ENCODE assay signal across 10 mouse cellular contexts in the genomic region with DNA sequence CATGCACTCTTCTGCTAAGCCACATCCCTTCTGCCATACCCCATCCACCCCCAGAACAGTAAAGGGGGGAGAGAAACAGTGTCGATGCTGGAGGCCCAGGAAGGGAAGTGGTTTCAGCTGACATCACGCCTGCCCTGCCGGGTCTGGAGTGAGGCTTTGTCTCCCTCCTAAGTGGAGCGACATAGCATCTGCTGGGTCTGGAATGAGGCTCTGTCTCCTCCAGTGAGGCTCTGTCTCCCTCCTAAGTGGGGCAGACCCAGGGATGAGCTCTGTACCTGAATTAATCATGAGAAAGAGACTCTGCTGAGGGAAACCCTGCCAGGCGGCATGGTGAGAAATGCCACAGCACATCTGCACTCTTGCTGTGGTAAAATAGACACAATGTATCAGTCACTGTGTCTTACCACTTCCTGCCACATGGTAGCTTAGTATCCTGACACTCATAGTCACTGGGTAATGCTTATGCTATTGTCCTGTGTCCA. TPM values are rescaled to one million over a fixed set of nuclear protein-coding genes. Genes with fewer than 3 reads are reported as not detected.
DNase-seq lines count a peak whose midpoint lies in the region; ATAC-seq and TF ChIP-seq lines count a peak whose summit lies in the region.
"Had no signal": no experiment of that assay in that cellular context is flagged by ENCODE, and none has a peak within 500 bp of the region (broad histone marks: within the 10 kb centered on the region; RNA-seq: fewer than 3 reads in every experiment).

No protein-coding gene starts in this region.

- ATAC-seq in liver, embryonic 11.5 days (replicated peaks; ENCODE audit: low FRiP score), result 0 out of 2 replicates have a peak, but pooled peaks have one; percentile 45
- ATAC-seq in monocyte, adult 5-6 weeks (replicated peaks; ENCODE audit: insufficient number of reproducible peaks, low FRiP score, low TSS enrichment, poor library complexity, severe bottlenecking), result peak; percentile 85

- H3K4me3 ChIP-seq in liver, embryonic 11.5 days (ENCODE audit: low read depth, low read length), result no peak overlapping the region
- H3K4me3 ChIP-seq in bone marrow macrophage, adult 2 months (ENCODE audit: insufficient read depth, low read length), result no peak overlapping the region
- H3K4me3 ChIP-seq in forebrain, embryonic 10.5 days, result no peak overlapping the region
- H3K4me3 ChIP-seq: left cerebral cortex, adult 2 months; midbrain, embryonic 12.5 days had no signal

- no peak for TF ChIP-seq CTCF in bone marrow macrophage, adult 2 months (IDR thresholded peaks at IDR 0.05; ENCODE audit: low read depth, low read length)

- 43% methylated on average over 5 of the region's 5 CpGs for WGBS in liver, embryonic 11.5 days
- 91% methylated on average over 5 of the region's 5 CpGs for WGBS in forebrain, embryonic 10.5 days

- H3K4me1 ChIP-seq in liver, embryonic 11.5 days (replicated peaks; ENCODE audit: control insufficient read depth, insufficient read depth, low read length), result 0 out of 2 replicates have a peak, but pooled peaks cover 2% of the 10 kb centered on the region
- peaks cover 26% of the 10 kb centered on the region for H3K4me1 ChIP-seq in bone marrow macrophage, adult 2 months (ENCODE audit: control insufficient read depth, insufficient read depth, low read length)
- peaks cover 2% of the 10 kb centered on the region; the same call in 1 of the 2 replicates for H3K4me1 ChIP-seq in forebrain, embryonic 10.5 days
- H3K4me1 ChIP-seq: midbrain, embryonic 12.5 days had no signal

- no peaks in the 10 kb centered on the region for H3K27me3 ChIP-seq in liver, embryonic 11.5 days (replicated peaks; ENCODE audit: control insufficient read depth, insufficient read depth, low read length)
- no peaks in the 10 kb centered on the region for H3K27me3 ChIP-seq in forebrain, embryonic 10.5 days (ENCODE audit: poor library complexity, severe bottlenecking)
- H3K27me3 ChIP-seq: midbrain, embryonic 12.5 days had no signal

- H3K9me3 ChIP-seq in liver, embryonic 11.5 days (ENCODE audit: control insufficient read depth, low read length), result no peaks in the 10 kb centered on the region
- H3K9me3 ChIP-seq in forebrain, embryonic 10.5 days, result peaks cover 10% of the 10 kb centered on the region
- H3K9me3 ChIP-seq: midbrain, embryonic 12.5 days had no signal

- no peak overlapping the region for H3K27ac ChIP-seq in liver, embryonic 11.5 days (ENCODE audit: low read depth, low read length)
- H3K27ac ChIP-seq in bone marrow macrophage, adult 2 months (ENCODE audit: insufficient read depth, low read depth, low read length), result peak overlapping the region; percentile 81
- no peak overlapping the region for H3K27ac ChIP-seq in forebrain, embryonic 10.5 days
- H3K27ac ChIP-seq: left cerebral cortex, adult 2 months; midbrain, embryonic 12.5 days had no signal

- DNase-seq in liver, embryonic 11.5 days (ENCODE audit: low spot score), result no peak
- no peak for DNase-seq in liver
- peak; percentile 89 to 91 for DNase-seq in thymus, postnatal 36 days
- DNase-seq in forebrain, embryonic 10.5 days (ENCODE audit: extremely low spot score, low spot score), result no peak
- DNase-seq in kidney, postnatal 14 days, result no peak
- DNase-seq: cerebellum, adult 9-11 months had no signal

- H3K4me2 ChIP-seq in liver, embryonic 11.5 days, result no peak overlapping the region
- H3K4me2 ChIP-seq: midbrain, embryonic 12.5 days had no signal

- TF ChIP-seq POLR2A in bone marrow macrophage, adult 2 months (IDR thresholded peaks at IDR 0.05; ENCODE audit: borderline replicate concordance, low read depth, low read length), result no peak

- H3K9ac ChIP-seq in liver, embryonic 11.5 days (ENCODE audit: low read depth, low read length), result no peak overlapping the region
- H3K9ac ChIP-seq: midbrain, embryonic 12.5 days had no signal

- H3K36me3 ChIP-seq in liver, embryonic 11.5 days (ENCODE audit: control insufficient read depth, insufficient read depth, low read length), result no peaks in the 10 kb centered on the region
- H3K36me3 ChIP-seq in forebrain, embryonic 10.5 days (replicated peaks), result no peaks in the 10 kb centered on the region
- H3K36me3 ChIP-seq: midbrain, embryonic 12.5 days had no signal

RNA-seq across cellular contexts. Expression of a gene that starts 16.0 kb away (rescaled TPM):
- polyA plus RNA-seq in liver, embryonic 11.5 days (2014; fragmentation: Nextera tagmentation; extraction: Ambion mirVana), result 339 and 355 TPM in 2 replicates
- polyA plus RNA-seq in bone marrow macrophage, adult 2 months (2012; ENCODE audit: insufficient read depth, insufficient read length, missing spikeins), result 145 and 163 TPM in 2 replicates
- total RNA-seq in monocyte, adult 5-6 weeks (2017), result 122 to 131 TPM (median 125 TPM) in 3 replicates
- polyA plus RNA-seq in forebrain, embryonic 10.5 days (2016; fragmentation: Nextera tagmentation; extraction: Ambion mirVana), result 411 and 415 TPM in 2 replicates

RNA-seq across cellular contexts. Expression of a gene that starts 38.9 kb away (rescaled TPM):
- 2.4 and 2.8 TPM in 2 replicates for polyA plus RNA-seq in liver, embryonic 11.5 days (2014; fragmentation: Nextera tagmentation; extraction: Ambion mirVana)
- polyA plus RNA-seq in bone marrow macrophage, adult 2 months (2012; ENCODE audit: insufficient read depth, insufficient read length, missing spikeins), result 11.0 and 12.2 TPM in 2 replicates
- total RNA-seq in monocyte, adult 5-6 weeks (2017), result 41.3 to 73.2 TPM (median 47.7 TPM) in 3 replicates
- polyA plus RNA-seq in forebrain, embryonic 10.5 days (2016; fragmentation: Nextera tagmentation; extraction: Ambion mirVana), result 0.30 and 0.66 TPM in 2 replicates

RNA-seq across cellular contexts. Expression of a gene that starts 41.7 kb away (rescaled TPM):
- 41.7 and 42.7 TPM in 2 replicates for polyA plus RNA-seq in liver, embryonic 11.5 days (2014; fragmentation: Nextera tagmentation; extraction: Ambion mirVana)
- 203 and 230 TPM in 2 replicates for polyA plus RNA-seq in bone marrow macrophage, adult 2 months (2012; ENCODE audit: insufficient read depth, insufficient read length, missing spikeins)
- total RNA-seq in monocyte, adult 5-6 weeks (2017), result 29.4 to 38.3 TPM (median 34.3 TPM) in 3 replicates
- 39.9 and 40.6 TPM in 2 replicates for polyA plus RNA-seq in forebrain, embryonic 10.5 days (2016; fragmentation: Nextera tagmentation; extraction: Ambion mirVana)

Comparison
In these comparisons a context has a peak if more than half of its experiments do, and no peak if none do; other contexts are left out.
1. DNase-seq: peak in thymus, postnatal 36 days (2 of 2); none in liver, embryonic 11.5 days (single experiment), liver (single experiment), forebrain, embryonic 10.5 days (single experiment) and kidney, postnatal 14 days (single experiment).